Mouse (Mus musculus) thymus, adult 2 months (tissue): ENCODE measurements at regions not wholly inside any gene's neighbourhood (a gene's known extent, or its start where the extent isn't known, plus 50 kb on each side); places are given as distances from the start of the nearest gene placed in this dataset.

Experiments used
- DNase-seq: peaks from one replicate; pipeline ENCODE4 v3.0.0; 2021
- H3K27ac ChIP-seq: fragments of 200-500 bp; 2 replicates; pipeline ENCODE4 v1.5.1; 2012; ENCODE audit warnings: low read length, control low read depth; ENCODE audit not compliant: control insufficient read depth, insufficient read depth
- H3K27me3 ChIP-seq: fragments of 200-500 bp; 2 replicates; pipeline ENCODE4 v1.6.1; 2012; ENCODE audit warnings: mild to moderate bottlenecking, low read length, moderate library complexity, mixed read lengths; ENCODE audit not compliant: control insufficient read depth, insufficient read depth
- H3K36me3 ChIP-seq: fragments of 200-500 bp; 2 replicates; pipeline ENCODE4 v1.6.1; 2012; ENCODE audit warnings: mild to moderate bottlenecking, low read length, moderate library complexity; ENCODE audit not compliant: control insufficient read depth, insufficient read depth
- H3K4me1 ChIP-seq: fragments of 200-500 bp; replicated peaks from 2 replicates; pipeline ENCODE4 v1.6.1; 2012; ENCODE audit warnings: low read length; ENCODE audit not compliant: control insufficient read depth, insufficient read depth
- H3K4me3 ChIP-seq: fragments of 200-500 bp; 2 replicates; pipeline ENCODE4 v1.5.1; 2012; ENCODE audit warnings: mild to moderate bottlenecking, low read length, control low read depth, moderate library complexity; ENCODE audit not compliant: control insufficient read depth, insufficient read depth
- CTCF ChIP-seq: fragments of 200-500 bp; IDR thresholded peaks from 2 replicates; pipeline ENCODE4 v1.5.1; 2012; ENCODE audit warnings: mild to moderate bottlenecking, control low read depth, low read length, moderate library complexity, borderline replicate concordance; ENCODE audit not compliant: control insufficient read depth, poor library complexity, insufficient read depth; ENCODE audit errors: extremely low read depth
- POLR2A ChIP-seq: fragments of 200-500 bp; IDR thresholded peaks from 2 replicates; pipeline ENCODE4 v1.6.1; 2012; ENCODE audit warnings: mild to moderate bottlenecking, low read length, control low read depth, moderate library complexity; ENCODE audit not compliant: control insufficient read depth, poor library complexity, insufficient read depth; ENCODE audit errors: extremely low read depth
- WGBS: fragments of 180-500 bp; shearing (Covaris S2); methylation state at CpG from one replicate; pipeline ENCODE4 v1.1.7; 2018; 5-methylcytosine and 5-hydroxymethylcytosine counted together

DNA sequence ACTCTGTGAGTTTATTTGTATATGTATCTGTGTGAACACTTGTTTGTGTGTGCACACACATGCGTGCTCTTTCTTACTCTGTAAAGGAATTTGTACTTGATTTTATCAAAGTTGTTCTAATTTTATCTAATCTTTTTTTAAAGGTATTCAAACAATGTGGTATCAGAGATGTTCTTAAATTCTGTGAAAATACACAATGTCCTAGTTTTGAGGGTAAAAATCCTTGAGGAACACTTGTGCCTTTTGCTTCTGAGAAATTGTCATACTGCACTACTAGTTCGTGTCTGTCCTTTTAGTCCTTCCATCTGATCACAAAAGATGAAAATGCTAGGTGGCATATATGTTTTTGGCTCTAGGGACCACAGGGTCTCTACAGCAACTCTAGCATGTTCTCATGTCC lies 52.9 kb upstream of the Klf6 start:
- Histone ChIP-seq H3K36me3 (no peaks in the 10 kb centered on the region), H3K4me3 (no peak overlapping the region), H3K4me1 (peaks cover 2% of the 10 kb centered on the region; the same call in 1 of the 2 replicates), H3K27me3 (no peaks in the 10 kb centered on the region), H3K27ac (no peak overlapping the region)
- TF ChIP-seq CTCF, result no peak
- TF ChIP-seq POLR2A, result no peak
- 91% methylated on average over 2 of the region's 2 CpGs for WGBS
- DNase-seq, result no peak
